Mouse (Mus musculus) lung, postnatal 36 days (tissue): ENCODE measurements at regions not wholly inside any gene's neighbourhood (a gene's known extent, or its start where the extent isn't known, plus 50 kb on each side); places are given as distances from the start of the nearest gene placed in this dataset.

Experiments
- DNase-seq: peaks from one replicate; pipeline ENCODE4 v3.0.0; 2022; ENCODE audit warnings: mixed read lengths

DNA sequence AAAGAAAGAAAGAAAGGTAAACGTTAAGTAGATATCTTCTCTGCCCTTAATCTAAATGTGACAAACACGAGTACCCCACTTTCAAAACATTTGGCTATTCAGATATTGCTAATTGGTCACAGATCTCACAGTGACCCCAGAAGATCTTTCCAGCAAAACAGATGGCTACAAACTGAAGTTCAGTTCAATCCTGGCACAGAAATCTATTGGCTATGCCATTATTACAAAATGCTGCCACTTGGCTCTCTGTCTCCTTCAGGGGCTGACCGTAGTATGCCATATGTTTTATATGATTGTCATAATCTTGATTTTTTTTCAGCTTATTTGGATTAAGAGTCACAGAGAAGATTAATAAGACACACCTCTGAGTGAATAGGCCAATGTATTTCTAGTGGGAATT lies 873.2 kb downstream of the Slc22a22 start:
- no peak for DNase-seq

DNA sequence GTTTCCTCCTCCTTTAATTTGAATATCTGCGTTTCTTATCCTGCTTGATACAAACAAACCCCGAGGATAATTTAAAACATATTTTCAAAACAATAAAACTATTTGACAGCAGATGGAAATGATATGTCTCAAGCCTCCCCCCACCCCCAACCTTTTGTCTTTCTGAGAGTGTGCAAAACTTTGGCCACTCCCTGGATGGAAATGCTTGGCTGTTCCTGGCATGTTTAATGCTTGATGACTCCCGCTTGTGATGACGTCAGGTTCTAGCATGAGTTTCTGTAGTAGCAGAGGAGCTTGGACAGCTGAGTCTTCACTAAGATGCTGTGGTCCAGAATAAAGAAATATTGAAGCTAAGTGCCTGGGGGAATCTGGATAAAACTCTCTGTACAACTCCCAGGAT lies 884.8 kb downstream of the Slc22a22 start:
- no peak for DNase-seq

DNA sequence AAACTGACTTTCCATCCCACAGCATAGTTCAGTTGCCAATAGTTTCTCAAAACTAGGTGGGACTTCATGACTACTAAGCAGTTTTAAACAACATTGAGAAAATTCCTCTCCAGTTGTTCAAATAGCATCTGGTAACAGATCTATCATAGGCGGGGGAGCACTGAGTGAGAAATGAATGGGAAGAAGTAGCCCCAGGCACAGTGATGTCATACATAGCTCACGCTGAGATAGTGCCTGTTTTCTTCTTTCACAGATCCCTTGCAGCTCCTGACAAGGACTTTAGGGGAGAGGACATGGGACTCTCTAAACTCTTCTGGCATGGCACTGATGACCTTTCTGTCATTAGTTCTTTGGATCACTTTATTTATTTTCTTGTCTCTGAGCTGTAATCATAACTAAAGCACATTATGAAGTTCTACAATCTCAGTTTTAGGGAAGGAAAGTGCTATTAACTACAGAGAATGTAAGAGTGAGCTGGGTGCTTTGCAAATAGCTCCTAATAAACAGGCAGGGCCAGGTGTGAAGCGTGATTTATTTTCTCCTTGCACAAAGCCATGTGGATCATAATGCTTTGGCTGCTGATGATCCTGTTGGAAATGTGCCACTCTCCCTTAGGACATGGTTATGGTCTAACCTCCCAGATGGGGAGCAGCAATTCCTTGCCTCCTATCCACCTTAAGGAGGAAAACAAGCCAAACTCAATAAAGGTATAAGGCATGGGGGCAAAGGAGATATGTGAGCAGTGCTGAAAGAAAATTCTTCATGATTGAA lies 896.5 kb downstream of the Slc22a22 start:
- no peak for DNase-seq

- DNase-seq: no peak
These were observed 914.2 kb downstream of the Slc22a22 start for GRCm38 (mm10) chr15:56563192-56563591.

- DNase-seq: no peak
These were observed 914.6 kb downstream of the Slc22a22 start for GRCm38 (mm10) chr15:56562785-56563184.

DNA sequence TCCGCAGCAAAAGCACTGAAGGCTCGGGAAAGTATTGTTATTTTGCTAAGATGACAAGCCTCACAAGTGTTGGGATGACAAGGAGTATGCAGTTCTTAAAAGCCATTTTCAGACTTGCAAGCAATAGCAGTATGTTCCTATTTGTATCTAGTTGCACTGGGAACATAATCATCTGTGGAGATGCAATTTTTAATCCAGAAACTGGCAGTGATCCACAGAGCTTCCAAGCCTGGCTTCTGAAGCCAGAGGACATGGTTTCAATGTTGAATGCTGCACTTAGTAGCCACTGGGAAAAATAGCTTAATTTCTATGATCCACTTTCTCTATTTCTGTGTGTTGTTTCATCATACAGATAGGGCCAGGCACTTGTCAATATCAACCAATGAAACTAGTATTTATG lies 915.3 kb downstream of the Slc22a22 start:
- no peak for DNase-seq

- peak; percentile 10 for DNase-seq
These were observed 923.0 kb downstream of the Slc22a22 start for GRCm38 (mm10) chr15:56554386-56554785.

DNA sequence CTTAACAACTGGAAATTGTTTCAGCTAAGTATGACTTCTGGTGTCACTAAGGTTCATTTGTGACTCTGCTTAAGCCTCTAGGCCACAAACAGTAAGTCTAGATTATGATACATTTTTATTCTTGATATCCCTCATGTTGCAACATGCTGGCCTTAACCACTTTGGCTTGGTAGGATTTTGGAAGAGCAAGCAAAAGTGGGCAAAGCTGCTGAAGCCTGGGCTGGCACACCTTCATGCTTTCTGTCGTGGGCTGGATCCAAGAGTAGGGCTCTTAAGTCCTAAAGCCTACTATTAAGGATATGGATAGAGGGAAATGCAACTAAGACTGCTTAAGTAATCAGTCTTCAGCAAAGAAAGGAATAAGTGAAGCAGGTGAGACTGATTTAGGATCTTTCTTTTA lies 923.6 kb downstream of the Slc22a22 start:
- DNase-seq: no peak

DNA sequence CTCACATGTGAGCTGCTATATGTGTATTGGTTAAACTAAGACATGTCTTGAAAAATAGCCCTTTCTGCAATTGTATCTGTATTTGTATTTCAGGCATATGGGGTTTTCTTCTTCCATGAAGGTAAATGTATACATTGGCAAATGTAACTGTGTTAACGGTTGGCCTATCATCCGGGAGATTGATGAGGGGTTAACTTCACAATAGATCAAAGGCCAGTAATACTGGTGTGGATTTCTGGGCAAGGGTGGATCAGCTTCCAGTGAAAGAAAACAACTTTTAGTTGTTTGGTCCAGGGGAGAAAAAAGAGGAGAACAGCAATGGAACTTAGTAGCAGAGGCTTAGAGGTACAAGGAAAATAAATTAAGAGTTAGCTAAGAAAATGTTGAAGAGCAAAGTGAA lies 945.9 kb downstream of the Slc22a22 start:
- no peak for DNase-seq

DNA sequence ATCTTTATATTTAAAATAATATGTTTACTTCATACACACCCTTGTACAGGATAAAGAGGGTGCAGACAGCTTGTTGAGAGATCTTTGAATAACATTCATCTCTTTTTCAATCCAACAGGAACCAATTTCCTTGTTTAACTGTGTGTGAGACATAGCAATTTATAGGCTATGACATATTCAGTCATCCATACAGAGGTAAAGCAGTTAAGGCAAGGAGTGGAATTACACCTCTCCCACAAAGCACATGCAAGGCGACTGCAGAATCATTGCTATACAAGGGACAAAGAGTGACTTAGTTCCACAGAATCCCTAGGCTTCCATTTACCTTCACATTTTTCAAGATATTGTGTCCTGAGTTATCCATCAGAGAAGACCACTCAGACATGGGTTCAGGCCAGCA lies 959.0 kb downstream of the Slc22a22 start:
- no peak for DNase-seq

GRCm38 (mm10) chr15:56516095-56516494 lies 961.3 kb downstream of the Slc22a22 start:
- no peak for DNase-seq

- DNase-seq: no peak
These were observed 978.7 kb downstream of the Slc22a22 start for GRCm38 (mm10) chr15:56498774-56499173.

DNA sequence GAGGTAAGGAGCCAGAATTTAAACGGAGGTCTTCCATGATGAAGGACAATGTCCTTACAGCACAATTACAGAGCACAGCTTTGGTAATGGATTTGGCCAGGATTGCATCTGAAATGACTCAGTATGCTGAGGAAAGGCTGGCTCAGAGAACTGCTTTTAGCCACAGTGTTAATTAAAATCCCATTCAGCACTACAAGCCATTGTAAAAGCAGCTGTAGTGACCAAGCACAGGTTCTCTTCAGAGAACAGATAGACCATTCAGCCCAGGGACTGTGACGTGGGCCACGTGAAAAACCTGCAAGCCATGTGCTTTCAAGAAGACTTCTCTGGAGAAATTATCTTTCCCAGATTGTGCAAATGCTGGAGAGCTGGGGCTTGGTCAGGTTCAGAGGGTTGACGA lies 979.7 kb downstream of the Slc22a22 start:
- no peak for DNase-seq

DNA sequence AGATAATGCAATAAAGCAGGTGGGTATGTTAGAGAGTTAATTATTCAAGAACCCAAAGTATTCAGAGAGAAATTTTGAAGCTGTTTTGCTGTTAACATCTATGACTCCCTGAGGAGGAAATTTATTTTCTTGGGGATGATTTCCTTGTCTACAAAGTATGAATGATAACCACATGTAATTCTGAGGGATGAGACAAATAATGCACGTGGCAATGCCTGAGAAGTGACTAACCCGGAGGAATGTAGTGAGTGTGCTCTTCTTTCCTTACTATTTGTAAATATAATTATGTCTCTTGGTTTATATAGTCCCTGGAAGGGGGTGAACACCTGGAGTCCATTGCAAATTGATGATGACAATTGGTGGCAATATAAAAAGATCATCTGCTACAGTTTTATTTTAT lies 981.1 kb downstream of the Slc22a22 start:
- DNase-seq: no peak

GRCm38 (mm10) chr15:56485931-56486330 lies 991.5 kb downstream of the Slc22a22 start:
- no peak for DNase-seq

DNA sequence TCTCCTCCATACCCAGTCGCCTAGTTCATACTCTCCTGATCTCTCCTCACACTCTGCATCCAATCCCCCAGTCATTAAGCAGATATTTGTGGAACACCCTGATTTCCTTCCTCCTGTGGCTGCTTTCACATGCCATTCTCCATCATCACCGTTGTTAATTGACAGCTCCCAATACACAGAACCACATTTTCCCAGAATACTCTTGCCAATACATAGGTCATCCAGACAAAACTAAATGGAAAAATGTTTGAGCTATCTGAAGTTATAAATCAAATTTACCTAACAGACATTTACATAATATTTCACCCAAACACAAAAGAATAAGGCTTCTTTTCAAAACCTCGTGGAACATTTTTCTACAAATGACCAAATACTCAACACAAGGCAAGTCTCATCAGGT lies 992.7 kb downstream of the Slc22a22 start:
- no peak for DNase-seq

DNA sequence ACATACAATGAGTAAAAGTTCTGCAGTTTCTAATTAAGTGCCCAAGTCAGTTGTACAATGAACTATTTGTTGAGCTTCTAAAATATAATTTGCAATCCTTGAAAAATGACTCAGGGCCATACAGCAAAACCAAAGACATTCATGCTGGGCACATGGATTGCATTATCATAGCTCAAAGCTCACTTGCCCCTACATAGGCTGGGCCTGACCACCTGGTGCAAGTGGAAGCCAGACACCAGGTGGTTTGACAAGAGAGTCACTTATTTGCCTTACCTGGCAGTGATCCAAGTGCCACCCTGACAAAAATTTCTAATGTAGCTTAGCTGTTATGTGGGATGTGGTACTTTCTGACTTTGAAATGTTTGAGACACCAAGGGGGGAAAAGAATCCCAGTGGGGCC lies 997.7 kb downstream of the Slc22a22 start:
- DNase-seq: no peak

GRCm38 (mm10) chr15:56479015-56479414 lies 998.4 kb downstream of the Slc22a22 start:
- no peak for DNase-seq

DNA sequence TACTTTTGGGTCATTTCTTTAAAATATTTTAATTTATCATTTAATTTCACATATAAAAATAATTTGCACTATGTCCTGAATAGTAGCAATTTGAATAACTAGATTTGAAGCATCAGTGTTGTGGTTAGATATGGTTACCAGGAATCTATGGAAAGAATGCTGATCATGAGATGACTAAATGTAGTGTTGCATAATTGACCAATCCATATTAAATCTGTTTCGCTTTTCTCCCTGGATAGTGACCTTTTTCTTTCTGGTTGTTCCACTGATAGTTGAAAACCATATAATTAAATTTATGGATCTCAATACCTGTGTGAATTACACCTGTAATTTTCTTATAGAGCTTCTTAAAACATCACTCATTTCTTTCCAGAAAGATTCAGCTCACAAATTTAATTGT lies 1003.7 kb downstream of the Slc22a22 start:
- DNase-seq: no peak

- peak; percentile 44 for DNase-seq
These were observed 1025.5 kb downstream of the Slc22a22 start for GRCm38 (mm10) chr15:56451881-56452280.

DNA sequence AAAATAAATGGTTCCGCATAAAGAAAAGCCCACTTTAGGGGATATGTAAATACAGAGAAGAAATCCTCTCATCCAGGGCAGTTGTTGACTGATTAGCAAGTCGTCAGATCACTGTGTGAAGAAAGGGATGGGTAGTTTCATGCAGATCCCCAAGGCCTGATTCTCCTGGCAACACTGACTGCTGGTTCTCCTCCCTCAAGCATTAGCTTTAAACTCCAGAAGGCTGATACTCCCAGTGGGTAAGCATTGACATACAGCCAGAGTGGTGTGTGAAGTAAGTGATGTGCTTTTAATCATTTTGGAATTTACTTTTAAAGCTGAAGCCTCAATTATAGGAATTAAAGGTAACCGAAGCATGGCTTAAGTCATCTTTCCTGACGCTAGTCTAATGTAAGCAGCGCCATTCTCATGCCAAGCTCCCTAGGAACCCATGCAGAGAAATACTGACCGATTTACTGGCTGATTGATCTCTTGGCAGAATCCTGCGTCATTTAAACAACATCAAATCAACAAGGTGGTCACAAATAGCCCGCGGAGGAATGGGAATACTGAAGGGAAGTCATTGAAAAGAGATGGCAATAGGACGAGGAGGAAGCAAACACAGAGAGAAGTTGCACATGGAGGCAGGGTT lies 1029.3 kb downstream of the Slc22a22 start:
- no peak for DNase-seq

DNA sequence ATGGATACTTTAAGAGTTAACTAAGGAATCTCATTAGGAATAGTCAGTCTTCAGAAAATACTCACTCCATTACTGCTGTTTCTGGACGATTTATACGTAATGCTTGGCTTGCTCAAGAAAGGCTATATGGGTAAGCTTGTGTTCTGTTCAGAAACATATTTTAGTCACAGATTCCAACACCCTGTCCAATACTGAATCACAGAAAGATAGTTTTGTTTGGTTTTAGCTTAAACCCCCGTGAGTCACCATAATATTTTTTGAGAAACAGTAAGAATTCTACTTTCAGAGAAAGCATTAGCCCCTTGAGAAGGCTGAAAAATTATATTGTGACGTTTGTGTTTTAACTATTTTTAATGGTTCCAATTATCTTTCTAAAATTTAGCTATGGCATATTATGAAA lies 1037.3 kb downstream of the Slc22a22 start:
- no peak for DNase-seq

DNA sequence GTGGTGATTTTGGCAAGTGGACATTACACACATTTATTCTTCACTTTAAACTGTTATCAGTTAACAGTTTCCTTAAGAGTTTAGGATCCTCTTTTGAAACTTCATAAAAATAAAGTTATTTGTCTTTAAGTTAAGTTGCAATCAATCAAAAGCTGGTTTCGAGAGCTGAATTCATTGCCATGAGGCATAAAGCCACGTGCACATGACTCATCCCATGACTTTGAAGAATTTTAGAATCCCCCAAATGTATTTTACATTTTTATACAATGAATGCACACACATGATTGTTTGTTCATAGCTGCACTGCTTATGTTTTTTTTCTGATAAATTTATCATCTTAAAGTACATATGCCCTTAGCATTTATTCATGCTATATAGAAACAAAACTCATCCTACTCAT lies 1039.1 kb downstream of the Slc22a22 start:
- no peak for DNase-seq

DNA sequence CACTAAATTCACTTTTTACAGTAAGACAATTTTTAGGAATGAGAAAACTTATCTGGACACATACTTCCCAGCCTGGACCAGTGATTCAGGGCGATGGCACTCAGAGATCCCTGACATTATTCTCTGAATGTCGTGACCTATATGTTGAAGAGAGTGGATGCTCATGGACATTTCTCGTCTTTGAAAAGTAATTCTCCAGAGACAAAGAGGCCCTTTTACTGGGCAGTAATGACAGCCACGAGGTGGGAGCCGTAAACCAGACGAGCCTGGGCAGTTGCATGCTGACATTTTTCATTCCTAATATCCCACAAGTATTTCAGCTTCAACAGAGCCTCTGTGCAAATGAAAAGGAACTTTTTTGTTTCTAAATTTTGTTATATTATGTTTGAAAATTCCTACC lies 1041.3 kb downstream of the Slc22a22 start:
- no peak for DNase-seq

DNA sequence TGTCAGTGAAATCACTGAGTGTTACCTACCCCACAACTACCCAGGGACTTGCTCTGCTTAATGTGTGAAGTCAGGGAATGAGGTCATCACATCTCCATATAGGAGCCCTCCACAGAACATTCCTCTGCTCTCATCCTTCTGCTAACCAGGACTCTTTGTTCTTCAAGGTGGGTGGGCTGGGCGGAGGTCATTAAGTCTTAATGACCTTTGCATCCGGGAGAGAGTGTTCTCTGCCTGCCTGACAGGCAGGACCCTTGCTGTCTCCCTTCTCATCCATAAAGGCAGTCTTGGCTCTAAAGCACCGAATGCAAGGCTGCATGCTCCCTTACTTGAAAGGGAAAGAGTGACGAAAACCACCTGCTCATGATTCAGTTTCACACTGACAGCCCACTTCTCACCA lies 1051.4 kb downstream of the Slc22a22 start:
- DNase-seq: no peak
